Mouse (Mus musculus) ES-Bruce4 (cell line): ENCODE measurements at regions not wholly inside any gene's neighbourhood (a gene's known extent, or its start where the extent isn't known, plus 50 kb on each side); places are given as distances from the start of the nearest gene placed in this dataset.

Experiments
- CTCF ChIP-seq: IDR thresholded peaks from one replicate; pipeline ENCODE4 v1.8.1; 2011; ENCODE audit warnings: low read depth, low read length
- EP300 ChIP-seq: IDR thresholded peaks from 2 replicates; pipeline ENCODE4 v1.6.1; 2011; ENCODE audit warnings: low read depth, low read length; ENCODE audit not compliant: insufficient read depth

DNA sequence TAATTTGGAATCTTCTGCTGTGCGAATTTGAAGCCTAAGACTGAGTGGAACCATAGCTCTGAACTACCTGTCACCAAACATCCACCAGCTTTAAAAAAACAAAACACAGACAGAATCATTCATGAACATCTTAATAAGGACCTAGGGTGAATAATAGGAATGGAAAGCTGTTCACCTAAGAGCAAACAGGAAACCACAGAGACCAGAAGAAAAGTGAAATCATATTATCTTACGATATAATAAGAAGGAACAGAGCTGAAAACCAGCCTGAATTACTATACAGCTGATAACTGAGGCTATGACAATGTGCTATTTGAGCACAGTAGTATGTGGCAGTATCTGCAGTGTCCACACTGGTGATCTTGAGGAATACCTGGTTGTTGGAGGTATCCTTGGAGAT is 980.3 kb upstream of the Zfp386 start:
- TF ChIP-seq EP300 (no peak), CTCF (no peak)
